Mouse (Mus musculus): ENCODE results near the gene Unc45a. TPM values are rescaled to one million over a fixed set of nuclear protein-coding genes. Genes with fewer than 3 reads are reported as not detected.

Gene Unc45a
- 73.6 and 85.6 TPM in 2 replicates for total RNA-seq (2023)

GRCm38 (mm10) chr7:80340793-80341192 lies at the start of gene Unc45a:
Unc45a (minus strand) TSS chr7:80341005.

GRCm38 (mm10) chr7:80387633-80388543 lies 47.1 kb upstream of the Unc45a start, which contains the start of gene Fes:
Fes (minus strand) TSS chr7:80387946.

GRCm38 (mm10) chr7:80371041-80371751 lies 30.4 kb upstream of the Unc45a start, which contains the start of gene Man2a2:
Man2a2 (minus strand) TSS chr7:80371375.

GRCm38 (mm10) chr7:80342858-80343257 lies 2.1 kb upstream of the Unc45a start, which contains the start of gene Hddc3:
Hddc3 (plus strand) TSS chr7:80343104.

GRCm38 (mm10) chr7:80324043-80324815 lies 16.6 kb downstream of the Unc45a start, which contains the start of gene Rccd1:
Rccd1 (minus strand) TSS chr7:80324454.

GRCm38 (mm10) chr7:80294062-80294763 lies 46.6 kb downstream of the Unc45a start, which contains the start of gene Prc1:
Prc1 (plus strand) TSS chr7:80294450.

Other genes starting within 250 kb of the Unc45a start
- 30.7 and 40.8 TPM in 2 replicates for gene Idh2, start 225.6 kb downstream of the Unc45a start, total RNA-seq (2023)
- 26.1 and 31.5 TPM in 2 replicates for gene Sema4b, start 154.2 kb downstream of the Unc45a start, total RNA-seq (2023)
- gene Cib1, start 108.2 kb downstream of the Unc45a start, total RNA-seq (2023) = 85.6 and 88.1 TPM in 2 replicates
- 1.3 TPM in 2 replicates for gene Gdpgp1, start 108.1 kb downstream of the Unc45a start, total RNA-seq (2023)
- 0.38 TPM in 1 of 2 replicates, not detected in the other for gene Ttll13, start 94.6 kb downstream of the Unc45a start, total RNA-seq (2023)
- 11.3 and 14.8 TPM in 2 replicates for gene Ngrn, start 79.8 kb downstream of the Unc45a start, total RNA-seq (2023)
- 11.5 and 15.7 TPM in 2 replicates for gene Vps33b, start 71.4 kb downstream of the Unc45a start, total RNA-seq (2023)
- 75.8 and 85.9 TPM in 2 replicates for gene Prc1, start 46.6 kb downstream of the Unc45a start, total RNA-seq (2023)
- 2.7 and 2.9 TPM in 2 replicates for gene Rccd1, start 16.6 kb downstream of the Unc45a start, total RNA-seq (2023)
- 2.9 and 8.2 TPM in 2 replicates for gene Hddc3, start 2.1 kb upstream of the Unc45a start, total RNA-seq (2023)
- gene Man2a2, start 30.4 kb upstream of the Unc45a start, total RNA-seq (2023) = 25.9 and 38.5 TPM in 2 replicates
- gene Fes, start 46.9 kb upstream of the Unc45a start, total RNA-seq (2023) = 584 and 690 TPM in 2 replicates
- 208 and 299 TPM in 2 replicates for gene Furin, start 64.4 kb upstream of the Unc45a start, total RNA-seq (2023)
- gene Blm, start 194.1 kb upstream of the Unc45a start, total RNA-seq (2023) = 12.6 and 17.2 TPM in 2 replicates

All from neutrophil, adult 65 days (primary cell).